In genomic region chr11:110700976-110701375, GRCm38 (mm10) we compare ENCODE assay signal across 26 mouse cellular contexts.
"Had no signal": no experiment of that assay in that cellular context is flagged by ENCODE, and none has a peak within 500 bp of the region (broad histone marks: within the 10 kb centered on the region; RNA-seq: fewer than 3 reads in every experiment).

No protein-coding gene starts in this region.

- H3K9me3 ChIP-seq: heart, embryonic 13.5 days; heart, embryonic 15.5 days; hindbrain, embryonic 10.5 days; hindbrain, embryonic 12.5 days; intestine, embryonic 15.5 days; limb, embryonic 13.5 days; limb, embryonic 15.5 days; liver, embryonic 13.5 days; liver, embryonic 15.5 days had no signal

- H3K27ac ChIP-seq: heart, adult 2 months; heart, embryonic 13.5 days; heart, embryonic 15.5 days; hindbrain, embryonic 10.5 days; hindbrain, embryonic 12.5 days; hindbrain, embryonic 14.5 days; intestine, embryonic 15.5 days; kidney, postnatal 0 days; layer of hippocampus, adult 2 months; limb, embryonic 13.5 days; limb, embryonic 15.5 days; liver, embryonic 13.5 days; liver, embryonic 15.5 days had no signal

- H3K9ac ChIP-seq: heart, embryonic 13.5 days; heart, embryonic 15.5 days; hindbrain, embryonic 12.5 days; hindbrain, embryonic 14.5 days; intestine, embryonic 15.5 days; limb, embryonic 13.5 days; limb, embryonic 15.5 days; liver, embryonic 13.5 days; liver, embryonic 15.5 days had no signal

- H3K36me3 ChIP-seq: heart, embryonic 13.5 days; heart, embryonic 15.5 days; hindbrain, embryonic 10.5 days; hindbrain, embryonic 12.5 days; intestine, embryonic 15.5 days; limb, embryonic 13.5 days; limb, embryonic 15.5 days; liver, embryonic 13.5 days; liver, embryonic 15.5 days had no signal

- ATAC-seq: hindbrain, embryonic 16.5 days; inflammation-experienced regulatory T-cells, adult 6 months; intestine, embryonic 15.5 days; intestine, postnatal 0 days had no signal

- H3K27me3 ChIP-seq: heart, embryonic 13.5 days; heart, embryonic 15.5 days; hindbrain, embryonic 12.5 days; intestine, embryonic 15.5 days; limb, embryonic 13.5 days; limb, embryonic 15.5 days; liver, embryonic 13.5 days; liver, embryonic 15.5 days had no signal

- H3K4me1 ChIP-seq: heart, embryonic 15.5 days; hindbrain, embryonic 10.5 days; hindbrain, embryonic 12.5 days; intestine, embryonic 15.5 days; limb, embryonic 13.5 days; limb, embryonic 15.5 days; liver, embryonic 13.5 days; liver, embryonic 15.5 days had no signal

- DNase-seq: gastrocnemius, postnatal 14 days; gastrocnemius, postnatal 36 days; heart, adult 11 months; heart, adult 2 months; heart, postnatal 4 days; kidney, adult 18-20 months; kidney, postnatal 25 days; kidney, postnatal 4 days; layer of hippocampus, postnatal 36 days; liver, embryonic 13.5 days had no signal

- H3K4me3 ChIP-seq: heart, adult 2 months; heart, embryonic 13.5 days; heart, embryonic 15.5 days; hindbrain, embryonic 10.5 days; hindbrain, embryonic 12.5 days; intestine, embryonic 15.5 days; layer of hippocampus, adult 2 months; limb, embryonic 13.5 days; limb, embryonic 15.5 days; liver, embryonic 13.5 days; liver, embryonic 15.5 days had no signal

- H3K4me2 ChIP-seq: heart, embryonic 11.5 days; heart, embryonic 13.5 days; heart, embryonic 15.5 days; hindbrain, embryonic 12.5 days; hindbrain, embryonic 14.5 days; intestine, embryonic 15.5 days; limb, embryonic 13.5 days; limb, embryonic 15.5 days; liver, embryonic 11.5 days; liver, embryonic 13.5 days; liver, embryonic 15.5 days had no signal
